Mouse (Mus musculus) gastrocnemius, postnatal 4 days (tissue): ENCODE data around the gene Hs3st6. TPM values are rescaled to one million over a fixed set of nuclear protein-coding genes. Genes with fewer than 3 reads are reported as not detected.
A peak's percentile ranks its signal among the peaks of the same experiment; 100 is the strongest.
"Not testable (repeated sequence)": the region's sequence is repeated elsewhere in the genome, so short reads cannot be mapped to it uniquely, and the experiment has no call there.

Source experiments
- DNase-seq, 2 experiments: peaks; one replicate each; pipeline ENCODE4 v3.0.0; 2021 to 2022; ENCODE audit warnings: low spot score in 2 of 2, mixed read lengths in 2 of 2
- long read RNA-seq, 2 experiments: library from polyadenylated mRNA; stranded (forward); transcript quantifications; one replicate each; pipeline ENCODE4 v2.0.0; 2021
- total RNA-seq, 2 experiments: library from RNA; stranded (reverse); gene quantifications; 2 replicates each; pipeline ENCODE4 v1.2.3; 2021

The Hs3st6 gene
- not detected for total RNA-seq
- long read RNA-seq, experiment 1: 0 reads
- long read RNA-seq, experiment 2: 0 reads

DNA sequence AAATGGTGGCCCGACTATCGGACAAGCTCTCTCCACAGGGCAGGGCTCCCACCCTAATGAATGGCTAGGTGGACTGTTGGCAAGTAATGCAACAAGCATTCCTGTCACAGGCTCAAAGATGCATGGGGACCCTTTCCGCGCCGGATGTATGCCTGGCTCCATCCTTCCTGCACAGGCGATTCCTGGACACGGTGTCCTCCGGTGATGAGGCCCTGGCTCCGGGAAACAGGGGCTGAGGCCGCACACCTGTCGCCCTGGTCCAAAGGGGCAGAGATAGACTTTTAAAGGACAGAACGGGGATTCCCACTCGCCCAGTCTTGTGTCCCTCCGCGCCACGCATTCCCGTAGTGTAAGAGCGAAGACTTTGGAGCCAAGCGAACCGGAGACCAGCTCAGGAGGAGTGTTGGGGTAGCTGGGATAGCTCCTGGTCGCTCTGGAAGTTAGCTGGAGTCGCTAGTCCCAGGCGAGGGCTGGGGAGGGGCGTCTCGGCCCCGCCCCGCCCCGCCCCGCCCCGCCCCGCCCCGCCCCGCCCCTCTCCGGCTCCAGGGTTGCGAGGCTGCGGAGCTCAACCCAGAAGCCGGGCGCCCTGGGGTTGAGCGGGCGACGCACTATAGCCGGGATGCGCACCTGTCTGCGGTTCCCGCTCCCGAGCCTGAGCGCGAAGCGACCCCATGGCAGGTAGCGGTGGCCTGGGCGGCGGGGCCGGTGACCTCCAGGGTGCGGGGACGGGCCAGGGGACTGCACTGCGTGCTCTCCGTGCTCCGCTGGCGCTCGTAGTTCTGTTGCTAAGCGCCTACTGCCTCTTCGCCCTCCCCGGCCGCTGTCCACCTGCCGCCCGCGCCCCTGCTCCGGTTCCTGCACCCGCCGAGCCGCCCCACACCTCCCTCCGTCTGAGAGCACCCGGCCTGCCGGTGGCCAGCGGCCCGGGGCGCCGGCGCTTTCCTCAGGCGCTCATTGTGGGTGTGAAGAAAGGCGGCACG lies at the start of gene Hs3st6:
Hs3st6 (plus strand) TSS at position 574 of the 980 bp plus-strand sequence.
- no peak for DNase-seq

- no peak for DNase-seq
Measured at GRCm38 (mm10) chr17:24705821-24706220, 47.0 kb upstream of the Hs3st6 start.

DNA sequence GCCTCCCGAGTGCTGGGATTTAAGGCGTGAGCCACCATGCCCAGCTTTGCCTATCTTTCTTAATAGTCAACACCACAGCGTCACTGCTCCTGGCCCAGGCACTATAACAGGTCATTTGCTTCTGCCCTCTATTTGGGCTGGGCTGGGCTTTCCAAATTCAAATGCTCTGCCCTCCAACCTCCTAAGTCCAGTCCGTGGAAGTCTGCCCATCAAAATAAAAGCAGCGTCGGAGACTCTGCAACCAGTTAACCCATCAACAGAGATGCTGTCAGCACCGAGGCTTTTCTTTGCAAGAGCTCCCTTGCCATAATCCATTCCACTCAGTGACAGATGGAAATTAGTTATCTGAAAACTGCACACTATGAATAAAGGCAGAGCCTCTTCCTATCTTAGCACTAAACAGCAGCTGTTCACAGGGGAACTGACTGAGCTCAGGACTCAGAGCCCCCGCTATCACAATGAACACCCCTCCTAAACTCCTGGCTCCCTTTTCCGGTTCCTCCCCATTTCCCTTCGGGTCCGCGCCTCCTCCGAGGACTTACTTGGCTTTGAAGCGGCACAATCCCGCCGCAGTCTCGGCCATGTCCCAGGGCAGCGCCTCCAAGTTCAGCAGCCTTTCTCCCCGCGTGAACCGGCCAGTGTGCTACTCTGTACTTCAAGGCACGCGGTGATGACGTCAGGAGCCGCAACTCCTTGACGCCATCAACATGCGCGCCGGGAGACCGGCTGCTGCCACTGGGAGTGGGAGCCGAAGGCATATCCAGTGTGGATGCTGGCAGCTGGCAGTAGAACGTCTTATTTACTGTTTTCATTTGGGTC lies 45.6 kb upstream of the Hs3st6 start, which contains the start of gene Tbl3:
Tbl3 (minus strand) TSS at position 679 of the 819 bp plus-strand sequence.
- DNase-seq: peak; percentile 82 to 90

DNA sequence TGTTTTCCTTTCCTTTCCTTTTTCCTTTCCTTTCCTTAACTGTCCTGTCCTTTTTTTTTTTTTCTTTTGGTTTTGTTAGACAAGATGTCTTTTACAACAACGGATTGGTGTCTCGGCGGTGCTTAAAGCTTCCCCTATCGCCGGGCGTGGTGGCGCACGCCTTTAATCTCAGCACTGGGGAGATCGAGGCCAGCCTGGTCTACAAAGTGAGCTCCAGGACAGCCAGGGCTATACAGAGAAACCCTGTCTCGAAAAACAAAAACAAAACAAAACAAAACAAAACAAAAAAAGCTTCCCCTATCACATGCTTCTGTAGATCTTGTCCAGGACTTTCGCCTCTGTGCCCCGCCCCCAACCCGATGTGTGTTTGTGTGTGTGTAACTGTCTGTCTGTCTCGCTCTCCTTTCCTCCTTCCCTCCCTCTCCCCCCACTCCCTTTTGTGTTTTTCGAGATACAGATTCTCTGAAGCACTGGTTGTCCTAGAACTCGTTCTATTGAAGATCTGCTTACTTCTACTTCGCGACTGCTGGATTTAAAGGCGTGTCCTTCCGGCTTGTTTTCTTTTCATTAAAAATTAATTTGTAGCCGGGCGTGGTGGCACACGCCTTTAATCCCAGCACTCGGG lies 44.9 kb upstream of the Hs3st6 start:
- DNase-seq: no peak

DNA sequence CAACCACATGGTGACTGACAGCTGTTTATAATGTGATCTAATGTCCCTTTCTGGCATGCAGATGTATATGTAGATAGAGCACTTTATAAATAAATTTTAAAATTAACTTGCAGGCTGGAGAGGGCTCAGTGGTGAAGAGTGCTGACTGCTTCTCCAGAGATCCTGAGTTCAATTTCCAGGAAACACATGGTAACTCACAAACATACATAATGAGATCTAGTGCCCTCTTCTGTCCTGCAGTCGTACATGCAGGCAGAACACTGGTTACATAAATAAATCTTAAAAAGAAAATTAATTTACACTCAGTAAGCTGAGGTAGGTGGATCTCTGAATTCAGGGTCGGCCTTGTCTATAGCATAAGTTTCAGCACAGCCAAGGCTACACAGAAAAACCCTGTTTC lies 44.1 kb upstream of the Hs3st6 start:
- no peak for DNase-seq

DNA sequence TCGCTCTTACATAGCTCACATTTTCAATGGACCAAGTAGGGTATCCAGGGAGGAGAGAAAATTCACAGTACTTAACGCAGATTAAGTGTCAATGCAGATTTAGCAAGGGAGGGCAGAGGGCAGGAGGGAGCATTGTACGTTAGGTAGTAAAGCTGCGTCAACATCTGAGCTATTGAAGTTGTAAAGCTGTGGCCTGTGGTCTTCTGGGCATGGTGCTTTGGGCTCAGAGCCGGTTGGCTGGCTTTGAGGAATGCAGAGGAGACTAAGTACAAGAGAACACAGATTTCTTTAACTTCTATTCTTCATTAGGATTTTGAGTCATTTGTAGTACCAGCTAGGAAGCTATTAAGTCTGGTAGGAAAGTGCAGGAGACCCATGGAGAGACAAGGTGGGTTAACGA lies 37.2 kb upstream of the Hs3st6 start:
- DNase-seq: no peak

DNA sequence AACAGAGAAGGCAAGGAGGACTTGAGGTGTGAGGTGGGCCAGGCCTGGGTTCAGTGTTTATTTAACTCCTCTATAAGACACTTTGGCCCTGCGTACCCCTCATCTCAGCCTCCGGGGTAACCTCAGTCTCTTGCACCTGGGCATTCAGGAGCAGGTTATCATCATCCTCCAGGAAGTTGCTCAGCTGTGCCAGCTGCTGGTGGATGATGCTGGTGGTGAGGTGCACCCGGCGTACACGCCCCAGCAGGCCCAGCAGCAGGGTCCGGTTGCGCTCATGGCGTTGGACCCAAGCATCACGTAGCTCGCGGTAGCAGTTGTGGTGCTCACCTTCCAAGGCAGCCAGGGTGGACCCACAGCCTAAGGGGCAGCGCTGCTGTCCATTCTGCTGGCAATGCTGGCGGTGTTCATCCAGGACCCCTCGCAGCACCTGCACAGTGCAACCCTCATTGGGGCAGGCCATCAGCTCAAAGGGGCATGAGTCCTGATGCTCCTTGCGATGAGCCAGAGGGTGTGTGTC lies 36.6 kb upstream of the Hs3st6 start:
- no peak for DNase-seq

GRCm38 (mm10) chr17:24717943-24718342 lies 34.8 kb upstream of the Hs3st6 start, which contains the start of the genes Rnf151 and Rps2:
Rnf151 (minus strand) TSS chr17:24718063.
Rps2 (plus strand) TSS chr17:24718116.
- DNase-seq: no peak

DNA sequence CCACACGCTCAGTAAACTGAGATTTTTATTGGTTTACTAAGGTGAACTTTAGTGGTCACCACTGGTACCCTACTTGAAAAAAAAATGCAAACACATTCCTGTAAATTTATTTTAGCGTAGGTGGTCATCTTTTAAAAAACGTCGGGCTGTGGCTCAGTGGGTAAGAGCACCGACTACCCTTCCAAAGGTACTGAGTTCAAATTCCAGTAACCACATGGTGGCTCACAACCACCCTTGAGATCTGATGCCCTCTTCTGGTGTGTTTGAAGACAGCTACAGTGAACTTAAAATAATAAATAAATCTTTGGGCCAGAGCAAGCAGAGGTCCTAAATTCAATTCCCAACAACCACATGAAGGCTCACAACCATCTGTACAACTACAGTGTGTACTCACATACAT lies 33.9 kb upstream of the Hs3st6 start:
- DNase-seq: not testable (repeated sequence)

- peak; percentile 93 to 98 for DNase-seq
Measured at GRCm38 (mm10) chr17:24719494-24720222, 33.1 kb upstream of the Hs3st6 start.

- not testable (repeated sequence) for DNase-seq
Measured at GRCm38 (mm10) chr17:24720616-24721015, 32.2 kb upstream of the Hs3st6 start.

DNA sequence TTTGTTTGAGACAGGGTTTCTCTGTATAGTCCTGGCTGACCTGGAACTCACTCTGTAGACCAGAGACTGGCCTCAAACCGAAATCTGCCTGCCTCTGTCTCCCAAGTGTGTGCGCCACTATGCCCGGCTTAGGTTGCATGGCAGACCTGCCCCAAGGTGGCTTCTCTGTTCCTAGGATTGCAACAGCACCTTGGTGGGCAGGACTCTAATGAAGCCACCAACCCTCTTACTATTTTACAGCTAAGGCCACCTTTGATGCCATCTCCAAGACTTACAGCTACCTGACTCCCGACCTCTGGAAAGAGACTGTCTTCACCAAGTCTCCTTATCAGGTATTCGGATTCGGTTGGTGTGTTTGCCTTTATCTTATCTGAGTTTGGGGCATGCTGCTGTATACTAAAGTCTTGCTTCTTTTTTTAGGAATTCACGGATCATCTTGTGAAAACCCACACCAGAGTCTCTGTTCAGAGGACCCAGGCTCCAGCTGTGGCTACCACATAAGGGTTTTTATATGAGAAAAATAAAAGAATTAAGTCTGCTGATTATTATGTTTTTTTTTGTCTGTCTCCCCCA lies 31.3 kb upstream of the Hs3st6 start:
- not testable (repeated sequence) for DNase-seq

- DNase-seq: no peak
Measured at GRCm38 (mm10) chr17:24722220-24722924, 30.4 kb upstream of the Hs3st6 start.

DNA sequence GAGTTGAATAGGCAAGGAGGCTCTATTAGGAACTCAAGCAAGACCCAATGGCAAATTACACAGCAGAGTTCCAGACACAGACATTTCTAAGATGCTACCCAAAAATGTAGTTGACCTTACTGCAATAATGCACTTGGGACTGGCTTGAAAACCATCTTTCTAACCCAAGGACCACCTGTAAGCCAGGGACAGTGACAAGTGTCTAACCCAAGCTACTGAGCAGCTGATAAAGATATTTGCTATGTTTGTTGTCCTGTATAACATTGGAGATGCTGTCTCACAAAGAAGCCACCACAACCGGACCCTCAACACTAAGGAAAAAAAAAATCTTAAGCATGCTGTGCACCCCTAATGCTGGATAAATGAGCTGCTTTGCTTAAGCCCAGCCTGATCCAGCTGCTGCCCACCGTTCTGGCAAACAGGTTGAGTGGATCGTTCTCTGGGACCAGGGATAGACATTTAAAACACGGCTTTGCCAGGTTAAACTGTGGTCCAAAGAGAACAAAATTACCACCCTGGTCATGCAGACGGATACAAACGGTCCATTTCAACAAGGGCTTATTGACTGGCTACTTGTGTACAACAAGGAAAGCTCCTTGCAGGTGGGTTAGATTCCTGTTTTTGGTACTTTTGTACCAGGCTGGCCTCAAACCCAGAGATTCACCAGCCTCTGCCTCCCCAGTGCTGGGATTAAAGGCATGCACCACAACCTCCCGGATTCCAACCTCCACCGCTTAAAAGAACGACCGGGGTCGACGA lies 29.5 kb upstream of the Hs3st6 start:
- no peak for DNase-seq

- no peak for DNase-seq
Measured at GRCm38 (mm10) chr17:24723881-24724180, 29.0 kb upstream of the Hs3st6 start.

DNA sequence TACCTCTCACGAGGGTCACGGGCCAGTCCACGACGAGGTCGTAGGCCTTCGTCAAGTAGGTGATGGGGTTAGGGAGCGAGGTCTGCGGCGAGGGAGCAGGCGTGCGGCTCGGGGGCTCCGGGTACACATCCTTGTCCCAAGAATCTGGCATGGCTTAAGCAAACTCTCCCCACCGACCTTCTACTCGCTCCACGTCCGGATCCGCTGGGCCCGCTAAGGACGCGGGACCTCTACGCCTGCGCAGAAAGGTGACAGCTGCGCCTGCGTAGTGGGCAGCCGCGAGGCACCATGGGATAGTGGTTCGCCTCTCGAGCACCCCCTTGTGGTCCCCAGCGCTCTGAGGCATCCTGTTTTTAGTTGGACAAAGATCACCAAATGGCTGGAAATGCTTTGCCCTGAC lies 28.6 kb upstream of the Hs3st6 start, which contains the start of gene Ndufb10:
Ndufb10 (minus strand) TSS at position 295 of the 400 bp plus-strand sequence.
- peak; percentile 98 for DNase-seq

GRCm38 (mm10) chr17:24725637-24726390 lies 27.0 kb upstream of the Hs3st6 start:
- DNase-seq: no peak

- DNase-seq: no peak
Measured at GRCm38 (mm10) chr17:24727618-24728017, 25.2 kb upstream of the Hs3st6 start, which contains the start of gene Rpl3l. Rpl3l (plus strand) TSS chr17:24727820.
